Mouse (Mus musculus) neural tube, embryonic 11.5 days (tissue): ENCODE data around the gene Pik3r6. TPM values are rescaled to one million over a fixed set of nuclear protein-coding genes. Genes with fewer than 3 reads are reported as not detected.

ENCODE experiments used
- ATAC-seq: fragments of 200-750 bp; cut with Nextera tagmentation; 2 replicates; pipeline ENCODE4 v1.8.0; 2017; ENCODE audit warnings: moderate number of reproducible peaks, mild to moderate bottlenecking, moderate TSS enrichment, moderate library complexity; ENCODE audit not compliant: insufficient read depth, low FRiP score, low TSS enrichment
- DNase-seq: peaks from one replicate; pipeline ENCODE4 v3.0.0-alpha.2; 2015; ENCODE audit warnings: low spot score
- H3K27ac ChIP-seq: fragments of 300-500 bp; sonication (generic); 2 replicates; pipeline ENCODE4 v1.5.1; 2014; ENCODE audit warnings: low read depth, mild to moderate bottlenecking, low read length
- H3K27me3 ChIP-seq: fragments of 300-500 bp; sonication (generic); 2 replicates; pipeline ENCODE4 v1.6.1; 2014; ENCODE audit warnings: mild to moderate bottlenecking, low read length, mixed read lengths; ENCODE audit not compliant: control insufficient read depth, insufficient read depth
- H3K36me3 ChIP-seq: fragments of 300-500 bp; sonication (generic); 2 replicates; pipeline ENCODE4 v1.6.1; 2014; ENCODE audit warnings: mild to moderate bottlenecking, low read length, moderate library complexity, mixed read lengths; ENCODE audit not compliant: control insufficient read depth, insufficient read depth
- H3K4me1 ChIP-seq: fragments of 300-500 bp; sonication (generic); 2 replicates; pipeline ENCODE4 v1.6.1; 2014; ENCODE audit warnings: low read length, mixed read lengths; ENCODE audit not compliant: control insufficient read depth, insufficient read depth
- H3K4me2 ChIP-seq: fragments of 300-500 bp; sonication (generic); 2 replicates; pipeline ENCODE4 v1.6.1; 2014; ENCODE audit warnings: low read depth, mild to moderate bottlenecking, moderate library complexity
- H3K4me3 ChIP-seq: fragments of 300-500 bp; sonication (generic); 2 replicates; pipeline ENCODE4 v1.5.1; 2014; ENCODE audit warnings: low read depth, low read length
- H3K9ac ChIP-seq: fragments of 300-500 bp; sonication (generic); 2 replicates; pipeline ENCODE4 v1.6.1; 2014; ENCODE audit warnings: mild to moderate bottlenecking, low read length
- H3K9me3 ChIP-seq: fragments of 300-500 bp; sonication (generic); 2 replicates; pipeline ENCODE4 v1.6.1; 2016; ENCODE audit warnings: low read length; ENCODE audit not compliant: control insufficient read depth
- WGBS: fragments of 180-500 bp; shearing (Covaris S2); extraction: QIAGEN DNeasy Blood & Tissue Kit; methylation state at CpG from one replicate; pipeline ENCODE4 v1.1.7; 2014; 5-methylcytosine and 5-hydroxymethylcytosine counted together
- polyA plus RNA-seq: library from polyadenylated mRNA; unstranded; fragments of >200 nt; fragmentation: Nextera tagmentation; extraction: Ambion mirVana; gene quantifications from 2 replicates; pipeline ENCODE4 v1.2.1, GENCODE M21; 2014

Pik3r6 gene
- polyA plus RNA-seq, 1 experiment from 2014 or later, result 1.6 TPM

DNA sequence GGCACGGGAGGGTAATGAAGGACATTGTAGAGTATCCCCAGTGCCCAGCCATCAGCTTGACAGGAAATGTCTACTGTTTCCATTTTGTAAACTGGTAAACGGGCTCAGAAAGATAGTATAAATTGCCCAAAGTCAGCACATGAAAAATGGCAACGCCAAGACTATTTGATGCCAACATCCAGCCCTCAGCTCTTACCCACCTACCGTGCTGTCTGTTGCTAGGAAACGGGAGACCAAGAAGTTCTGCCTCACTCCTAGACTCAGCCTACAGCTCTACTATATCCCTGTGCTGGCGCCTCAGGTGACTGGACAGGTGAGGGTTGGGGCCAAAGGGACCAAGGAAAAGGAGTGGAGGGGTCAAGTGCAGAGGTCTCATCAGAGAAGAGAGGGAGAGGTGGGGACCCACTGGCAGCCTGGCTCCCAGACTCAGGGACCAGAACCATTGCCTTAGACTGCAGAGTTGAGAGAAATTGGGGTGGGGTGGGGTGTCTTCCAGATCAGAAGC lies 31.2 kb downstream of the Pik3r6 start:
- Histone ChIP-seq H3K4me1 (no peaks in the 10 kb centered on the region), H3K27me3 (no peaks in the 10 kb centered on the region), H3K9ac (no peak overlapping the region), H3K27ac (no peak overlapping the region), H3K4me2 (no peak overlapping the region), H3K9me3 (no peaks in the 10 kb centered on the region), H3K36me3 (no peaks in the 10 kb centered on the region), H3K4me3 (no peak overlapping the region)
- 85% methylated on average over 6 of the region's 6 CpGs for WGBS
- no peak for DNase-seq
- ATAC-seq, result no peak

DNA sequence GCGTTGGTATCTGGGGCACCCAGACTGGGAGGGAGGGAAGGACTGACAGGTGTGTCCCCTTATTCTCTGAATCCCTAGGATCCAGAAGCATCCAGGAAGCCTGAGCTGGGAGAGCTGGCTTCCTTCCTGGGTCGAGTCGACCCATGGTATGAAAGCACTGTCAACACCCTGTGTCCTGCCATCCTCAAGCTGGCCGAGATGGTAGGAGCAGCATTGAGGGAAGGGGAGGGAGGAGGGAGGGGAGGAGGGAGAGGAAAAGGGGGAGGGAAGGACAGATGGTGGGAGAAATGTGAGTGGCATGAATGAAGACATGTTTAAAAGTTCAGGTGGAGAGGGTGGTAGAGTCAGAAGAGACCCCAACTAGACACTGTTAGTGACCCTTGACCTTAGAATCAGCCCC lies 33.2 kb downstream of the Pik3r6 start:
- Histone ChIP-seq H3K4me2 (no peak overlapping the region), H3K4me3 (no peak overlapping the region), H3K4me1 (no peaks in the 10 kb centered on the region), H3K27ac (no peak overlapping the region), H3K27me3 (no peaks in the 10 kb centered on the region), H3K9ac (no peak overlapping the region), H3K36me3 (no peaks in the 10 kb centered on the region), H3K9me3 (no peaks in the 10 kb centered on the region)
- no peak for DNase-seq
- 78% methylated on average over 4 of the region's 4 CpGs for WGBS
- ATAC-seq, result no peak

- Histone ChIP-seq H3K9ac (no peak overlapping the region), H3K4me2 (no peak overlapping the region), H3K9me3 (no peaks in the 10 kb centered on the region), H3K4me1 (no peaks in the 10 kb centered on the region), H3K27ac (no peak overlapping the region), H3K4me3 (no peak overlapping the region), H3K27me3 (no peaks in the 10 kb centered on the region), H3K36me3 (no peaks in the 10 kb centered on the region)
- DNase-seq (peak; percentile 28), ATAC-seq (no peak)
- WGBS, result 64% methylated on average over 4 of the region's 4 CpGs
These were observed 33.6 kb downstream of the Pik3r6 start for GRCm38 (mm10) chr11:68536465-68536864.

DNA sequence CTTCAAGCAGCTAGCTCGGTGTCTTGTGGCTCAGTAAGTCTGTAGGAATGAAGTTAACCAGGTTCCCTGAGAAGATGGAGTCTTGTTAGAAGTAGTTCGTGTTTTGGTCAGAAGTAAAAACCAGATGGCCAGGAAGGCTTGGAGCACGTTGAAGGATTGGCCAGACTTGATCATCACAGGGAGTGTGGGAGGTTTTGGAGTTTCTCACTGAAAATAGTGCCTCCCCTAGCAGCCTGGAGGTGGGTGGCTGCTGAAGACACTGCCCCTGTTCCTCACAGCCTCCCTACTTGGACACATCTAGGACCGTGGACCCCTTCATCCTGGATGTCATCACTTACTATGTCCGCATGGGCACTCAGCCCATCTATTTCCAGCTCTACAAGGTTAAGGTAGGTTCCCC lies 36.8 kb downstream of the Pik3r6 start:
- no peaks in the 10 kb centered on the region for H3K36me3 ChIP-seq
- ATAC-seq (no peak), DNase-seq (no peak)
- H3K27ac ChIP-seq, result no peak overlapping the region
- H3K4me1 ChIP-seq, result no peaks in the 10 kb centered on the region
- 58% methylated on average over 5 of the region's 5 CpGs for WGBS
- no peaks in the 10 kb centered on the region for H3K27me3 ChIP-seq
- H3K4me3 ChIP-seq, result no peak overlapping the region
- H3K4me2 ChIP-seq, result no peak overlapping the region
- H3K9me3 ChIP-seq, result no peaks in the 10 kb centered on the region
- no peak overlapping the region for H3K9ac ChIP-seq

DNA sequence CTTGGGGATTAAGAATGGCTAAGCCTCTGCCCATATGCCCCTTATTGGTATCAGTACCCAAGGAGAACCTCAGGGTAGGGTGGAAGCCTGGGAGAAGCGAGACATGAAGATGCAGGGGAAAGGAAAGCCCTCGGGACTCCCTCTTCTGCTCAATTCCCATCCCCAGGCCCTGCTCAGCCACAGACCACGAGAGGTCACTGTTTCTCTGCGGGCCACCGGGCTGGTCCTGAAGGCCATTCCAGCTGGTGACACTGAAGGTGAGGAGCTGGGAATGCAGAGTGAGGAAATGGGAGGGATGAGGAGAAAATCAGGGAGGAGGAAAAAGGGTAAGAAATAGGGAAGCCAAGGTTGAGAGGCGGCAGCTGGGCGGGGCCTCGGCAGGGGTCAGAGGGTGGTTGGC lies 41.7 kb downstream of the Pik3r6 start:
- H3K4me1 ChIP-seq, result no peaks in the 10 kb centered on the region
- no peaks in the 10 kb centered on the region for H3K27me3 ChIP-seq
- 5% methylated on average over 8 of the region's 8 CpGs for WGBS
- no peaks in the 10 kb centered on the region for H3K36me3 ChIP-seq
- no peak overlapping the region for H3K9ac ChIP-seq
- H3K4me2 ChIP-seq, result no peak overlapping the region
- H3K9me3 ChIP-seq, result no peaks in the 10 kb centered on the region
- DNase-seq (peak; percentile 35), ATAC-seq (no peak)
- no peak overlapping the region for H3K27ac ChIP-seq
- H3K4me3 ChIP-seq, result no peak overlapping the region

- no peaks in the 10 kb centered on the region for H3K9me3 ChIP-seq
- H3K9ac ChIP-seq, result no peak overlapping the region
- no peaks in the 10 kb centered on the region for H3K4me1 ChIP-seq
- WGBS, result 57% methylated on average over 7 of the region's 7 CpGs
- no peak for DNase-seq
- no peaks in the 10 kb centered on the region for H3K36me3 ChIP-seq
- no peak overlapping the region for H3K4me2 ChIP-seq
- no peak overlapping the region for H3K4me3 ChIP-seq
- ATAC-seq, result no peak
- H3K27me3 ChIP-seq, result no peaks in the 10 kb centered on the region
- no peak overlapping the region for H3K27ac ChIP-seq
These were observed 42.4 kb downstream of the Pik3r6 start for GRCm38 (mm10) chr11:68545172-68545571.

- Histone ChIP-seq H3K36me3 (no peaks in the 10 kb centered on the region), H3K4me2 (no peak overlapping the region), H3K4me3 (no peak overlapping the region), H3K27me3 (no peaks in the 10 kb centered on the region), H3K9me3 (no peaks in the 10 kb centered on the region), H3K27ac (no peak overlapping the region), H3K4me1 (no peaks in the 10 kb centered on the region), H3K9ac (no peak overlapping the region)
- DNase-seq (no peak), ATAC-seq (no peak)
- WGBS, result 77% methylated on average over 8 of the region's 8 CpGs
These were observed 42.9 kb downstream of the Pik3r6 start for GRCm38 (mm10) chr11:68545682-68546222.

GRCm38 (mm10) chr11:68547484-68547883 lies 44.7 kb downstream of the Pik3r6 start:
- H3K27me3 ChIP-seq, result no peaks in the 10 kb centered on the region
- H3K9me3 ChIP-seq, result no peaks in the 10 kb centered on the region
- H3K27ac ChIP-seq, result no peak overlapping the region
- 85% methylated on average over 2 of the region's 2 CpGs for WGBS
- ATAC-seq, result no peak
- no peak overlapping the region for H3K4me3 ChIP-seq
- H3K9ac ChIP-seq, result no peak overlapping the region
- no peak overlapping the region for H3K4me2 ChIP-seq
- no peaks in the 10 kb centered on the region for H3K36me3 ChIP-seq
- DNase-seq, result no peak
- H3K4me1 ChIP-seq, result no peaks in the 10 kb centered on the region

DNA sequence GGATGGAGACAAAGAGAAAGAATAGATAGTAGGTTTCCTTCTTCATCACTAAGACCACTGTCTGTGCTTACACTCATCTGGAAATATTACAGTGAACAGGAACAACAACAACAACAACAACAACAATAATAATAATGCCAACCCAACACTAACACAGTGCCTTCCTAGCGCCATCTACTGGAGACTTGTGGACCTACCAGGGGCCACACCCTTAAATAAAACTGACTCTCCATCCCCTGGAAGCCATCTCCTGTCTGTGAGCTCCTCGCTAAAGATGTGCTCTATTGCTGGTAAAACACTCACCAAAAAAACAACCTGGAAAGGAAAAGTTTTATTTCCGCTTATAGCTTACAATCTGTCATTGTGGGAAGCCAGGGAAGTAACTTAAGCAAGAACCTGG lies 46.8 kb downstream of the Pik3r6 start:
- 53% methylated on average over 3 of the region's 3 CpGs for WGBS
- Histone ChIP-seq H3K9ac (no peak overlapping the region), H3K9me3 (no peaks in the 10 kb centered on the region), H3K27me3 (no peaks in the 10 kb centered on the region), H3K4me3 (no peak overlapping the region), H3K4me2 (no peak overlapping the region), H3K36me3 (no peaks in the 10 kb centered on the region), H3K27ac (no peak overlapping the region), H3K4me1 (no peaks in the 10 kb centered on the region)
- DNase-seq (no peak), ATAC-seq (no peak)
